Mouse (Mus musculus) limb, embryonic 14.5 days (tissue): ENCODE data around the gene Tpt1. TPM values are rescaled to one million over a fixed set of nuclear protein-coding genes. Genes with fewer than 3 reads are reported as not detected.
A peak's percentile ranks its signal among the peaks of the same experiment; 100 is the strongest.
"Not testable (repeated sequence)": the region's sequence is repeated elsewhere in the genome, so short reads cannot be mapped to it uniquely, and the experiment has no call there.

Source experiments
- ATAC-seq: fragments of 200-750 bp; cut with Nextera tagmentation; 2 replicates; pipeline ENCODE4 v1.8.0; 2017; ENCODE audit warnings: low read depth, moderate number of reproducible peaks, moderate TSS enrichment; ENCODE audit not compliant: low FRiP score
- DNase-seq: peaks from one replicate; pipeline ENCODE4 v3.0.0-alpha.2; 2015; ENCODE audit warnings: low spot score
- H3K27ac ChIP-seq: fragments of 300-500 bp; sonication (generic); replicated peaks from 2 replicates; pipeline ENCODE4 v1.5.1; 2014; ENCODE audit warnings: low read depth, mild to moderate bottlenecking, low read length, moderate library complexity, mixed read lengths
- H3K27me3 ChIP-seq: fragments of 300-500 bp; sonication (generic); 2 replicates; pipeline ENCODE4 v1.6.1; 2014; ENCODE audit warnings: low read length, mixed read lengths; ENCODE audit not compliant: control insufficient read depth, insufficient read depth
- H3K36me3 ChIP-seq: fragments of 300-500 bp; sonication (generic); 2 replicates; pipeline ENCODE4 v1.6.1; 2014; ENCODE audit warnings: mild to moderate bottlenecking, low read length, moderate library complexity, mixed read lengths; ENCODE audit not compliant: control insufficient read depth, insufficient read depth
- H3K4me1 ChIP-seq: fragments of 300-500 bp; sonication (generic); 2 replicates; pipeline ENCODE4 v1.6.1; 2014; ENCODE audit warnings: antibody characterized with exemption, low read length, mixed read lengths; ENCODE audit not compliant: control insufficient read depth, insufficient read depth
- H3K4me2 ChIP-seq: fragments of 300-500 bp; sonication (generic); replicated peaks from 2 replicates; pipeline ENCODE4 v1.6.1; 2014; ENCODE audit warnings: low read depth, mild to moderate bottlenecking, low read length, moderate library complexity; ENCODE audit not compliant: severe bottlenecking
- H3K4me3 ChIP-seq: fragments of 300-500 bp; sonication (generic); replicated peaks from 2 replicates; pipeline ENCODE4 v1.5.1; 2014; ENCODE audit warnings: low read length
- H3K9ac ChIP-seq: fragments of 300-500 bp; sonication (generic); 2 replicates; pipeline ENCODE4 v1.6.1; 2014; ENCODE audit warnings: mild to moderate bottlenecking, low read depth, low read length, moderate library complexity; ENCODE audit not compliant: severe bottlenecking
- H3K9me3 ChIP-seq: fragments of 300-500 bp; sonication (generic); 2 replicates; pipeline ENCODE4 v1.6.1; 2016; ENCODE audit warnings: low read length; ENCODE audit not compliant: control insufficient read depth
- POLR2A ChIP-seq: fragments of 200-500 bp; IDR thresholded peaks from 2 replicates; pipeline ENCODE4 v1.8.0; 2012; ENCODE audit warnings: inconsistent platforms, mild to moderate bottlenecking, moderate library complexity, borderline replicate concordance; ENCODE audit not compliant: insufficient read depth, insufficient read length; ENCODE audit errors: extremely low read depth
- WGBS: fragments of 180-500 bp; shearing (Covaris S2); extraction: QIAGEN DNeasy Blood & Tissue Kit; methylation state at CpG from one replicate; pipeline ENCODE4 v1.1.7; 2014; 5-methylcytosine and 5-hydroxymethylcytosine counted together
- polyA plus RNA-seq, 2 experiments: library from polyadenylated mRNA; depleted of rRNA in 1 of 2; stranded (reverse) in 1 of 2; unstranded in 1 of 2; fragments of >200 nt; fragmentation: Nextera tagmentation in 1 of 2; extraction: Ambion mirVana in 1 of 2; gene quantifications; 2 replicates each; pipeline versions ENCODE4 v1.2.1 to v1.2.3; 2012 to 2014

Gene Tpt1
- polyA plus RNA-seq, 2 experiments, result 1,305 to 2,539 TPM

DNA sequence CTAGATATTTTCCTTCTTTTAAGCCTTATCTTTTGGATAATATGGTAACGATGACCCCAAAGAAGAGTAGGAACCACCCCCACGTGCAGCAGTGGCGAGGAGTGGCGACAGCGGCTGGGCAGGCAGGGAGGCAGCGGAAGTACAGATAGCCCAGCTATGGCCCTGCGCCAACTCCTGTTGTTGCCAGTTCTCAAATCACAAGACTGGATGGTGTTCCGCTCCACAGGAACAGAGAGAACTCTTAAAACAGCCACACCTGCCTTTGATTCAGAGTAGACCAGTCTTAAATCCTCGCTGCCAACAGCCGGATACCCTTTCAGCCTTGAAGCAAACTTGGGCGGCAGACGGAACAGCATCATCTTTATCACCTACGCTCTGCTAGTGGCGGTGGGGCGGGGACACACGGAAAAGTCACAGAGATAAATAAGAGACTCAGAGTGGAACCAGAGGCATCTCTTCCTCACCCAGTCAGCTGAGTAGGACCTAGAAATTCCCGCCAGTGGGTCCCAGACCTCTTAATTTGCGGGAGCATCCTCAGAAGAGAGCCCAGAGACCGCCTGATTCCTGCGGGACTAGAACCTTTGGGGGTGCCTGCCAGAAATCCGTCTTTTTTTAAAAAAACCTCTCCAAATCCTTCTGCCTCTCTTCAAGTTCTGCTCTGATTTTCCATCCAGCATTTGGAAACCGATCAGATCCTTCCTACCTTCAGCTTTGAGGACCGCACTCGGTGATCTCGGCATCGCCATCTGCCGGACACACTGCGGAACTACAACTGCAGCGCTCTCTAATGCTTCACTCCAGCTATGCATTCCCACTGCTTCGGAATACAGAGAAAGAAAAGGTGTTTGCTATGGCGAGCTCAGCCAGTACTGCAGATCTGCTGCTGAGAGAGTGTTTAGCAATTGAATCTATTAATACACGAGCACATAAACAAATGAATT, 15.8 kb upstream of the Tpt1 start:
- H3K4me1 ChIP-seq, result peaks cover 16% of the 10 kb centered on the region
- TF ChIP-seq POLR2A, result no peak
- no peak overlapping the region; the same call in 1 of the 2 replicates for H3K27ac ChIP-seq
- peak overlapping the region; percentile 40; the same call in 1 of the 2 replicates for H3K9ac ChIP-seq
- DNase-seq (peak; percentile 90), ATAC-seq (peak; percentile 39; the same call in 1 of the 2 replicates)
- peak overlapping the region; percentile 31 for H3K4me3 ChIP-seq
- 6% methylated on average over 32 of the region's 32 CpGs for WGBS
- H3K9me3 ChIP-seq, result no peaks in the 10 kb centered on the region
- no peaks in the 10 kb centered on the region for H3K27me3 ChIP-seq
- peak overlapping the region; percentile 68 for H3K4me2 ChIP-seq
- no peaks in the 10 kb centered on the region for H3K36me3 ChIP-seq

DNA sequence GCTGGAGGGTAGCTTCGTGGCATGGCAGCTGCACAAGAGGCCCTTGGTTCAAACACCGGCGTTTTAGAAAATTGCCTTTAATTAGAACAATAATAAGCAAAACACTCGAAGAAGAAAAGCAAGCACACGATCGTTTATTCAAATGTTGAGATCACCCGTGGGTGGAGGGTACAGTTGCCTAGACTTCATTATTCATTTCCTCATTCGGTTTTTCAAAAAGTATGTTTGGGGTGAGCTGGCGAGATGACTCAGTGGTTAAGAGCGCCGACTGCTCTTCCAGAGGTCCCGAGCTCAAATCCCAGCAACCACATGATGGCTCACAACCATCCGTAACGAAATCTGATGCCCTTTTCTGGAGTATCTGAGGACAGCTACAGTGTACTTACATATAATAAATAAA, 15.1 kb upstream of the Tpt1 start:
- not testable (repeated sequence) for H3K9ac ChIP-seq, ATAC-seq, H3K27me3 ChIP-seq, H3K36me3 ChIP-seq, DNase-seq, H3K27ac ChIP-seq, H3K9me3 ChIP-seq, H3K4me3 ChIP-seq
- H3K4me2 ChIP-seq, result peak overlapping the region; percentile 68; the same call in 1 of the 2 replicates
- peaks cover 16% of the 10 kb centered on the region for H3K4me1 ChIP-seq
- WGBS, result 66% methylated on average over 14 of the region's 14 CpGs

DNA sequence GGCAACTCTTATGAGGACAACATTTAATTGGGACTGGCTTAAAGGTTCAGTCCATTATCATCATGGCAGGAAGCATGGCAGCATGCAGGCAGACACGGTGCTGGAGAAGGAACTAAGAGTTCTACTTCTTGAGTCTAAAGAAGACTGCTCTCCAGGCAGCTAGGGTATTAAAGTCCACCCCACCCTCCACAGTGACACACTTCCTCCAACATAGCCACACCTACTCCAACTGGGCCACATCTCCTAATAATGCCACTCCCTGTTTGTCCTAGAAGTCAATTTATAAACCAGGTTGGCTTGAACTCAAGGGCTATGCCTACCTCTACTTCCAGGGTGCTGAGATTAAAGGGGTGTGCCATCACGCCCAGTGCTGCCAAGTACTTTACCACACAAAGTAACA, 12.9 kb upstream of the Tpt1 start:
- Histone ChIP-seq H3K36me3 (no peaks in the 10 kb centered on the region), H3K4me3 (no peak overlapping the region), H3K27me3 (no peaks in the 10 kb centered on the region), H3K4me2 (no peak overlapping the region), H3K9me3 (no peaks in the 10 kb centered on the region), H3K9ac (no peak overlapping the region), H3K4me1 (peaks cover 22% of the 10 kb centered on the region), H3K27ac (no peak overlapping the region)
- DNase-seq, result no peak
- TF ChIP-seq POLR2A, result no peak
- ATAC-seq, result no peak
- 88% methylated on average over 2 of the region's 2 CpGs for WGBS

DNA sequence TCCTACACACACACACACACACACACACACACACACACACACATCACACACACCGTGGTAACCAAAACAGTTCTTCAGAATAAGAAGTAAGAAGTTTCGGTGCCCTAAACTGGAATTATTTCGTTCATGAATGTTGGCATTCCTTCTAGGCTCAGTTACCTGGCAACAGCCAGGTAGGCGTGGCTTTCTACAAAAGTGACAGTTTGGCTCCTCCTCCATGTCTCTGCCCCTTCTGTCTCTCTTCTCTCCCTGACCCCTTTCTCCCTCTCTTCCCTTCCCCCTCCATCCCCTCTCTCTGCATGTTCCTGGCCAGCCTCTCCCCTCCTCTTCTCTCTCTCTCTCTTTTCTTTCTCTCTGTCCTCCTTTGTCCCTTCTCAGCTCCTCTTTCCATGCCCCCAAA, 11.9 kb upstream of the Tpt1 start:
- WGBS, result 38% methylated on average over 4 of the region's 4 CpGs
- H3K27ac ChIP-seq, result no peak overlapping the region; the same call in 1 of the 2 replicates
- DNase-seq, result peak; percentile 30
- H3K9ac ChIP-seq, result no peak overlapping the region
- no peak for ATAC-seq
- no peaks in the 10 kb centered on the region for H3K36me3 ChIP-seq
- no peaks in the 10 kb centered on the region for H3K9me3 ChIP-seq
- no peaks in the 10 kb centered on the region for H3K27me3 ChIP-seq
- H3K4me2 ChIP-seq, result peak overlapping the region; percentile 94; the same call in 1 of the 2 replicates
- TF ChIP-seq POLR2A, result no peak
- H3K4me3 ChIP-seq, result no peak overlapping the region; the same call in 1 of the 2 replicates
- H3K4me1 ChIP-seq, result peaks cover 22% of the 10 kb centered on the region

DNA sequence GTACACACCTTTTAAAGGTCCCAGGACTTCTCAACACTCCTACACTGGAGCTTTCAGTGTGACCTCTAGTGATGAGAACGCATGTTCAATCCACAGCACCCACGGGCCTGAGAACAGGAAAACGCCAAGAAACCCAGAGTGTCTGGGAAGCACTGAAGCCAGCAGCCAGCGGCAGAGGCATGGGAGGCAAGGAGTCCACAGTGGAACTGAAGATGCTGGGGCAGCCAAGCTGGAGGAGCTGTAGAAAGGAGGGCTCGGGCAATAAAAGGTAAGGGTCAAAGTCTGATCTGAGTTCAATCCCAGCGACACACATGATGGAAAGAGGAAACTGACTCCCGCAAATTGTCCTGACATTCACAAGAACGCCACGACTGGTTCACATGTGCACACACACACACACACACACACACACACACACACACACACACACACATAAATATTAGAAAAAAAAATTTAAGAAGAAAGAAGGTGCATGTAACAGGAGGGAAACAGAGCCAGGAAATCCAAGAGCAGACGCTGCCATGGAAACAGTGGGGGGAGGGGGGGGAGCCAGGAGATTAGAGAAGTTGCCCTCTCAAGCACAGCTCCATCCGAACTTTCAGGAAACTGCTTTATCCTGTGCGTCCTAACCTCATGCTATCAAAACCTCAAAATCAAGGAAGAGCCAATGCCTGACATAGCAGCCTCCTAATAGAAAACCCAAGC, 11.2 kb upstream of the Tpt1 start:
- ATAC-seq, result peak; percentile 54
- Histone ChIP-seq H3K4me1 (peaks cover 17% of the 10 kb centered on the region), H3K27me3 (no peaks in the 10 kb centered on the region), H3K9ac (peak overlapping the region; percentile 40; the same call in 1 of the 2 replicates), H3K4me3 (peak overlapping the region; percentile 44), H3K36me3 (no peaks in the 10 kb centered on the region), H3K27ac (peak overlapping the region; percentile 98), H3K9me3 (no peaks in the 10 kb centered on the region), H3K4me2 (peak overlapping the region; percentile 94)
- no peak for TF ChIP-seq POLR2A
- no peak for DNase-seq
- 5% methylated on average over 12 of the region's 12 CpGs for WGBS
